Mouse (Mus musculus): ENCODE results near the gene Ankrd39. TPM values are rescaled to one million over a fixed set of nuclear protein-coding genes. Genes with fewer than 3 reads are reported as not detected.
A peak's percentile ranks its signal among the peaks of the same experiment; 100 is the strongest.

Gene Ankrd39
- polyA plus RNA-seq, 1 experiment: 6.4 TPM

DNA sequence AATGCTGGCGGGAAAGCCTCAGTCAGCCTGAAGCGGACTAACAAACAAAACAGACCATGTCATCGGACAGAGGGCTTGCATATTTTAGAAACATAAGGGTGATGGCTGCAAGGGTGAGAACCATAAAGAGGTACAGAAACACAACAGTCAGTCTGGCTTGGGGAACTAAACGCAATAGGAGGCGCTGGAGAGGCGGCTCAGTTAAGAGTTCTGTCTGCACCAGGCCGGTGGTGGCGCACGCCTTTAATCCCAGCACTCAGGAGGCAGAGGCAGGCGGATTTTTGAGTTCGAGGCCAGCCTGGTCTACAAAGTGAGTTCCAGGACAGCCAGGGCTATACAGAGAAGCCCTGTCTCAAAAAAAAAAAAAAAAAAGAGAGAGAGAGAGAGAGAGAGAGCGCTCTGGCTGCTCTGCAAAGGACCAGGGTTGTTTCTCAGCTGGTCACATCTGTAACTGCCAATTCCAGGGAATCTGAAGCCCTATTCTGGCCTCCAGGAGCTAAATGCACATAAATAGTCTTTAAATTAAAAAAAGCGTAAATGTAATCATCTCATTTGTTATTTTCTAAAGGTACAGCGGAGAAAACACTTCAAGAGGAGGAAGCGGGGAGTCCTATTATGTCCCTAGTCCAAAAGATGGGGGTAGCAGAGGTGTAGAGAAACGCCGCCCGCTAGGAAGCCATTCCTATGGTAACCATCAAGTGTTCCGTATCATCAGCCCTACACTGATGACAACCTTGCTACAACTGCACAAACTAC, 1.2 kb downstream of the Ankrd39 start:
- TF ChIP-seq CTCF (IDR thresholded peaks at IDR 0.05; ENCODE audit: low read depth, low read length) (peak; percentile 26), POLR2A (IDR thresholded peaks at IDR 0.05; ENCODE audit: insufficient read depth, low read length) (no peak), EP300 (IDR thresholded peaks at IDR 0.05; ENCODE audit: insufficient read depth, low read depth, low read length) (no peak)
- Histone ChIP-seq H3K9me3 (replicated peaks; ENCODE audit: control insufficient read depth, insufficient read depth, low read length, poor library complexity, severe bottlenecking) (no peaks in the 10 kb centered on the region), H3K36me3 (ENCODE audit: control insufficient read depth, insufficient read depth, low read length, poor library complexity, severe bottlenecking) (no peaks in the 10 kb centered on the region), H3K4me1 (ENCODE audit: control insufficient read depth, insufficient read depth, low read length) (no peaks in the 10 kb centered on the region), H3K4me3 (ENCODE audit: low read depth, low read length) (peak overlapping the region; percentile 94), H3K27ac (ENCODE audit: insufficient read depth, low read length) (no peak overlapping the region), H3K27me3 (ENCODE audit: control insufficient read depth, insufficient read depth, low read length, poor library complexity, severe bottlenecking) (no peaks in the 10 kb centered on the region), H3K9ac (ENCODE audit: low read depth, poor library complexity, severe bottlenecking) (peak overlapping the region; percentile 66)

GRCm38 (mm10) chr1:36545382-36545781, 1.9 kb downstream of the Ankrd39 start:
- Histone ChIP-seq H3K36me3 (ENCODE audit: control insufficient read depth, insufficient read depth, low read length, poor library complexity, severe bottlenecking) (no peaks in the 10 kb centered on the region), H3K27ac (ENCODE audit: insufficient read depth, low read length) (no peak overlapping the region), H3K4me1 (ENCODE audit: control insufficient read depth, insufficient read depth, low read length) (no peaks in the 10 kb centered on the region), H3K4me3 (ENCODE audit: low read depth, low read length) (no peak overlapping the region), H3K27me3 (ENCODE audit: control insufficient read depth, insufficient read depth, low read length, poor library complexity, severe bottlenecking) (no peaks in the 10 kb centered on the region), H3K9ac (ENCODE audit: low read depth, poor library complexity, severe bottlenecking) (no peak overlapping the region), H3K9me3 (replicated peaks; ENCODE audit: control insufficient read depth, insufficient read depth, low read length, poor library complexity, severe bottlenecking) (no peaks in the 10 kb centered on the region)
- TF ChIP-seq EP300 (IDR thresholded peaks at IDR 0.05; ENCODE audit: insufficient read depth, low read depth, low read length) (no peak), CTCF (IDR thresholded peaks at IDR 0.05; ENCODE audit: low read depth, low read length) (no peak), POLR2A (IDR thresholded peaks at IDR 0.05; ENCODE audit: insufficient read depth, low read length) (no peak)

DNA sequence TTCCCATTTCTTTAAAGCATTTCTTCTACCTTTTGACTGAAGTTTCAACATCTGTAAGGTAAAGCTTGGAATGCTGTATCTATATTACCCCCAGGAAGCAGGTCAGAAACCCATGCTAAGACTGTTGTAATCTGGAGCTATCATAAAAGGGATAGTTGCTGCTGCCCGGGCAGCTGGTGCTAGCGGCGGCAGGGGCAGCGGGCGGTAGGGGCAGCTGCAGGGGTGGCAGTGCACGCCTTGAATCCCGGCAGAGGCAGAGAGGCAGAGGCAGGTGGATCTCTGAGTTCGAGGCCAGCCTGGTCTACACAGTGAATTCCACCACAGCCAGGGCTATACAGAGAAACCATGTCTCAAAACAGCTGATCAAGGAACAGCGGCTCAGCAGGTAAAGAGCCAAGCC, 4.3 kb downstream of the Ankrd39 start:
- TF ChIP-seq EP300 (IDR thresholded peaks at IDR 0.05; ENCODE audit: insufficient read depth, low read depth, low read length) (no peak), POLR2A (IDR thresholded peaks at IDR 0.05; ENCODE audit: insufficient read depth, low read length) (no peak), CTCF (IDR thresholded peaks at IDR 0.05; ENCODE audit: low read depth, low read length) (no peak)
- Histone ChIP-seq H3K4me1 (ENCODE audit: control insufficient read depth, insufficient read depth, low read length) (no peaks in the 10 kb centered on the region), H3K9me3 (replicated peaks; ENCODE audit: control insufficient read depth, insufficient read depth, low read length, poor library complexity, severe bottlenecking) (no peaks in the 10 kb centered on the region), H3K4me3 (ENCODE audit: low read depth, low read length) (no peak overlapping the region), H3K27me3 (ENCODE audit: control insufficient read depth, insufficient read depth, low read length, poor library complexity, severe bottlenecking) (no peaks in the 10 kb centered on the region), H3K9ac (ENCODE audit: low read depth, poor library complexity, severe bottlenecking) (no peak overlapping the region), H3K27ac (ENCODE audit: insufficient read depth, low read length) (no peak overlapping the region), H3K36me3 (ENCODE audit: control insufficient read depth, insufficient read depth, low read length, poor library complexity, severe bottlenecking) (no peaks in the 10 kb centered on the region)

DNA sequence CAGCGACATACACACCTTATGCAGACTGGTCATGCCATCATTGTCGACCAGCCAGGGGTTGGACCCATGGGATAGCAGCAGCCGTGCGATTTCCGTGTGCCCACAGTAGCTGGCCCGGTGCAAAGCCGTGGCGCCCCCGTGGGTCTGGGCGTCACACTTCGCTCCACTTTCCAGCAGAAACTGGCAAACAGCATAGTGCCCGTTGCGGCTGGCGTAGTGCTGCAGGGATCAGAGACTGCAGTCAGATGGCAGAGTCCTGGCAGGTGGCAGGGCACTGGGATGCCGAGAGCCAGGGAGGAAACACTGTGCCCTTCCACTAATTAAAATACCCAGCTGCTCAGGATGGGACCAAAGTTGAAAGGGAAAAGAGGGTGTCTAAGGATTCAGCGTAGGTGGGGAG, 5.4 kb downstream of the Ankrd39 start:
- Histone ChIP-seq H3K36me3 (ENCODE audit: control insufficient read depth, insufficient read depth, low read length, poor library complexity, severe bottlenecking) (no peaks in the 10 kb centered on the region), H3K9me3 (replicated peaks; ENCODE audit: control insufficient read depth, insufficient read depth, low read length, poor library complexity, severe bottlenecking) (no peaks in the 10 kb centered on the region), H3K27ac (ENCODE audit: insufficient read depth, low read length) (no peak overlapping the region), H3K4me1 (ENCODE audit: control insufficient read depth, insufficient read depth, low read length) (no peaks in the 10 kb centered on the region), H3K9ac (ENCODE audit: low read depth, poor library complexity, severe bottlenecking) (no peak overlapping the region), H3K27me3 (ENCODE audit: control insufficient read depth, insufficient read depth, low read length, poor library complexity, severe bottlenecking) (no peaks in the 10 kb centered on the region), H3K4me3 (ENCODE audit: low read depth, low read length) (no peak overlapping the region)
- TF ChIP-seq POLR2A (IDR thresholded peaks at IDR 0.05; ENCODE audit: insufficient read depth, low read length) (no peak), EP300 (IDR thresholded peaks at IDR 0.05; ENCODE audit: insufficient read depth, low read depth, low read length) (no peak), CTCF (IDR thresholded peaks at IDR 0.05; ENCODE audit: low read depth, low read length) (no peak)

GRCm38 (mm10) chr1:36540807-36541206, 6.4 kb downstream of the Ankrd39 start:
- Histone ChIP-seq H3K4me1 (ENCODE audit: control insufficient read depth, insufficient read depth, low read length) (no peaks in the 10 kb centered on the region), H3K4me3 (ENCODE audit: low read depth, low read length) (no peak overlapping the region), H3K36me3 (ENCODE audit: control insufficient read depth, insufficient read depth, low read length, poor library complexity, severe bottlenecking) (no peaks in the 10 kb centered on the region), H3K9ac (ENCODE audit: low read depth, poor library complexity, severe bottlenecking) (no peak overlapping the region), H3K27ac (ENCODE audit: insufficient read depth, low read length) (no peak overlapping the region), H3K27me3 (ENCODE audit: control insufficient read depth, insufficient read depth, low read length, poor library complexity, severe bottlenecking) (no peaks in the 10 kb centered on the region), H3K9me3 (replicated peaks; ENCODE audit: control insufficient read depth, insufficient read depth, low read length, poor library complexity, severe bottlenecking) (no peaks in the 10 kb centered on the region)
- TF ChIP-seq EP300 (IDR thresholded peaks at IDR 0.05; ENCODE audit: insufficient read depth, low read depth, low read length) (no peak), POLR2A (IDR thresholded peaks at IDR 0.05; ENCODE audit: insufficient read depth, low read length) (no peak), CTCF (IDR thresholded peaks at IDR 0.05; ENCODE audit: low read depth, low read length) (no peak)

GRCm38 (mm10) chr1:36540132-36540531, 7.1 kb downstream of the Ankrd39 start:
- Histone ChIP-seq H3K9ac (ENCODE audit: low read depth, poor library complexity, severe bottlenecking) (no peak overlapping the region), H3K27me3 (ENCODE audit: control insufficient read depth, insufficient read depth, low read length, poor library complexity, severe bottlenecking) (no peaks in the 10 kb centered on the region), H3K4me3 (ENCODE audit: low read depth, low read length) (no peak overlapping the region), H3K9me3 (replicated peaks; ENCODE audit: control insufficient read depth, insufficient read depth, low read length, poor library complexity, severe bottlenecking) (no peaks in the 10 kb centered on the region), H3K27ac (ENCODE audit: insufficient read depth, low read length) (no peak overlapping the region), H3K4me1 (ENCODE audit: control insufficient read depth, insufficient read depth, low read length) (no peaks in the 10 kb centered on the region), H3K36me3 (ENCODE audit: control insufficient read depth, insufficient read depth, low read length, poor library complexity, severe bottlenecking) (no peaks in the 10 kb centered on the region)
- TF ChIP-seq CTCF (IDR thresholded peaks at IDR 0.05; ENCODE audit: low read depth, low read length): no peak
- no peak for TF ChIP-seq EP300 (IDR thresholded peaks at IDR 0.05; ENCODE audit: insufficient read depth, low read depth, low read length)
- no peak for TF ChIP-seq POLR2A (IDR thresholded peaks at IDR 0.05; ENCODE audit: insufficient read depth, low read length)

Data from ES-Bruce4 (cell line).